Mouse (Mus musculus): ENCODE data around the gene Sppl2b. TPM values are rescaled to one million over a fixed set of nuclear protein-coding genes. Genes with fewer than 3 reads are reported as not detected.
A peak's percentile ranks its signal among the peaks of the same experiment; 100 is the strongest.
"Not testable (repeated sequence)": the region's sequence is repeated elsewhere in the genome, so short reads cannot be mapped to it uniquely, and the experiment has no call there.

Sppl2b gene
- polyA plus RNA-seq, 1 experiment from 2014 or later = 39.8 TPM

GRCm38 (mm10) chr10:80827870-80828420 lies 27.1 kb upstream of the Sppl2b start:
- Histone ChIP-seq H3K9me3 (ENCODE audit: control insufficient read depth, low read length) (no peaks in the 10 kb centered on the region), H3K4me1 (replicated peaks; ENCODE audit: control insufficient read depth, insufficient read depth, low read length) (peaks cover 18% of the 10 kb centered on the region), H3K9ac (ENCODE audit: low read length) (peak overlapping the region; percentile 82), H3K27ac (ENCODE audit: low read depth, low read length) (no peak overlapping the region), H3K4me3 (ENCODE audit: low read depth, low read length) (peak overlapping the region; percentile 59), H3K27me3 (ENCODE audit: control insufficient read depth, insufficient read depth, low read length) (no peaks in the 10 kb centered on the region), H3K36me3 (ENCODE audit: control insufficient read depth, insufficient read depth, low read length) (no peaks in the 10 kb centered on the region; the same call in 1 of the 2 replicates), H3K4me2 (ENCODE audit: low read depth, low read length, severe bottlenecking) (peak overlapping the region; percentile 97)
- WGBS = 89% methylated on average over 10 of the region's 10 CpGs
- no peak for ATAC-seq (replicated peaks; ENCODE audit: low FRiP score)
- DNase-seq (ENCODE audit: low spot score) = no peak

- not testable (repeated sequence) for H3K27me3 ChIP-seq (ENCODE audit: control insufficient read depth, insufficient read depth, low read length); H3K9ac ChIP-seq (ENCODE audit: low read length); H3K9me3 ChIP-seq (ENCODE audit: control insufficient read depth, low read length); H3K4me2 ChIP-seq (ENCODE audit: low read depth, low read length, severe bottlenecking); DNase-seq (ENCODE audit: low spot score); H3K4me3 ChIP-seq (ENCODE audit: low read depth, low read length); ATAC-seq (replicated peaks; ENCODE audit: low FRiP score); H3K27ac ChIP-seq (ENCODE audit: low read depth, low read length); H3K36me3 ChIP-seq (ENCODE audit: control insufficient read depth, insufficient read depth, low read length)
- 92% methylated on average over 9 of the region's 9 CpGs for WGBS
- peaks cover 18% of the 10 kb centered on the region for H3K4me1 ChIP-seq (replicated peaks; ENCODE audit: control insufficient read depth, insufficient read depth, low read length)
Measured at GRCm38 (mm10) chr10:80828587-80828986, 26.5 kb upstream of the Sppl2b start.

- Histone ChIP-seq H3K9me3 (ENCODE audit: control insufficient read depth, low read length) (no peaks in the 10 kb centered on the region), H3K4me3 (ENCODE audit: low read depth, low read length) (no peak overlapping the region), H3K9ac (ENCODE audit: low read length) (no peak overlapping the region), H3K4me2 (ENCODE audit: low read depth, low read length, severe bottlenecking) (no peak overlapping the region), H3K4me1 (replicated peaks; ENCODE audit: control insufficient read depth, insufficient read depth, low read length) (peaks cover 18% of the 10 kb centered on the region), H3K36me3 (ENCODE audit: control insufficient read depth, insufficient read depth, low read length) (no peaks in the 10 kb centered on the region; the same call in 1 of the 2 replicates), H3K27ac (ENCODE audit: low read depth, low read length) (no peak overlapping the region), H3K27me3 (ENCODE audit: control insufficient read depth, insufficient read depth, low read length) (peaks cover 2% of the 10 kb centered on the region; the same call in 1 of the 2 replicates)
- no peak for DNase-seq (ENCODE audit: low spot score)
- ATAC-seq (replicated peaks; ENCODE audit: low FRiP score) = no peak
- WGBS = 74% methylated on average over 1 of the region's 1 CpGs
Measured at GRCm38 (mm10) chr10:80829359-80830278, 25.5 kb upstream of the Sppl2b start.

- WGBS = 1% methylated on average over 9 of the region's 9 CpGs
- H3K4me3 ChIP-seq (ENCODE audit: low read depth, low read length) = no peak overlapping the region
- peaks cover 18% of the 10 kb centered on the region for H3K4me1 ChIP-seq (replicated peaks; ENCODE audit: control insufficient read depth, insufficient read depth, low read length)
- no peaks in the 10 kb centered on the region; the same call in 1 of the 2 replicates for H3K9me3 ChIP-seq (ENCODE audit: control insufficient read depth, low read length)
- no peak overlapping the region for H3K27ac ChIP-seq (ENCODE audit: low read depth, low read length)
- no peaks in the 10 kb centered on the region; the same call in 1 of the 2 replicates for H3K36me3 ChIP-seq (ENCODE audit: control insufficient read depth, insufficient read depth, low read length)
- 0 out of 2 replicates have a peak overlapping the region, but pooled peaks have one; percentile 24 for H3K4me2 ChIP-seq (ENCODE audit: low read depth, low read length, severe bottlenecking)
- DNase-seq (ENCODE audit: low spot score) = peak; percentile 84
- H3K27me3 ChIP-seq (ENCODE audit: control insufficient read depth, insufficient read depth, low read length) = peaks cover 16% of the 10 kb centered on the region
- no peak; the same call in 1 of the 2 replicates for ATAC-seq (replicated peaks; ENCODE audit: low FRiP score)
- no peak overlapping the region for H3K9ac ChIP-seq (ENCODE audit: low read length)
Measured at GRCm38 (mm10) chr10:80831136-80831535, 23.9 kb upstream of the Sppl2b start.

- Histone ChIP-seq H3K27me3 (ENCODE audit: control insufficient read depth, insufficient read depth, low read length) (peaks cover 20% of the 10 kb centered on the region), H3K4me1 (replicated peaks; ENCODE audit: control insufficient read depth, insufficient read depth, low read length) (peaks cover 15% of the 10 kb centered on the region)
- ATAC-seq (replicated peaks; ENCODE audit: low FRiP score) = no peak
Measured at GRCm38 (mm10) chr10:80832818-80833217, 22.3 kb upstream of the Sppl2b start.

GRCm38 (mm10) chr10:80835617-80836016 lies 19.5 kb upstream of the Sppl2b start:
- no peak overlapping the region for H3K27ac ChIP-seq (ENCODE audit: low read depth, low read length)
- H3K36me3 ChIP-seq (ENCODE audit: control insufficient read depth, insufficient read depth, low read length) = no peaks in the 10 kb centered on the region
- DNase-seq (ENCODE audit: low spot score) (no peak), ATAC-seq (replicated peaks; ENCODE audit: low FRiP score) (no peak)
- 61% methylated on average over 30 of the region's 30 CpGs for whole genome bisulfite sequencing
- H3K4me2 ChIP-seq (ENCODE audit: low read depth, low read length, severe bottlenecking) = no peak overlapping the region
- no peak overlapping the region for H3K4me3 ChIP-seq (ENCODE audit: low read depth, low read length)
- peaks cover 20% of the 10 kb centered on the region for H3K27me3 ChIP-seq (ENCODE audit: control insufficient read depth, insufficient read depth, low read length)
- peaks cover 12% of the 10 kb centered on the region for H3K4me1 ChIP-seq (replicated peaks; ENCODE audit: control insufficient read depth, insufficient read depth, low read length)
- H3K9me3 ChIP-seq (ENCODE audit: control insufficient read depth, low read length) = no peaks in the 10 kb centered on the region; the same call in 1 of the 2 replicates
- H3K9ac ChIP-seq (ENCODE audit: low read length) = no peak overlapping the region

More at GRCm38 (mm10) chr10:80832818-80833217, 22.3 kb upstream of the Sppl2b start:
- H3K9ac ChIP-seq (ENCODE audit: low read length) = no peak overlapping the region
- H3K4me3 ChIP-seq (ENCODE audit: low read depth, low read length) = no peak overlapping the region
- H3K4me2 ChIP-seq (ENCODE audit: low read depth, low read length, severe bottlenecking) = no peak overlapping the region
- 55% methylated on average over 7 of the region's 7 CpGs for WGBS
- no peaks in the 10 kb centered on the region; the same call in 1 of the 2 replicates for H3K36me3 ChIP-seq (ENCODE audit: control insufficient read depth, insufficient read depth, low read length)
- H3K9me3 ChIP-seq (ENCODE audit: control insufficient read depth, low read length) = no peaks in the 10 kb centered on the region; the same call in 1 of the 2 replicates
- DNase-seq (ENCODE audit: low spot score) = no peak
- no peak overlapping the region for H3K27ac ChIP-seq (ENCODE audit: low read depth, low read length)

GRCm38 (mm10) chr10:80836949-80837379 lies 18.1 kb upstream of the Sppl2b start:
- Histone ChIP-seq H3K4me2 (ENCODE audit: low read depth, low read length, severe bottlenecking) (no peak overlapping the region), H3K4me3 (ENCODE audit: low read depth, low read length) (no peak overlapping the region), H3K27me3 (ENCODE audit: control insufficient read depth, insufficient read depth, low read length) (peaks cover 20% of the 10 kb centered on the region), H3K36me3 (ENCODE audit: control insufficient read depth, insufficient read depth, low read length) (no peaks in the 10 kb centered on the region), H3K27ac (ENCODE audit: low read depth, low read length) (no peak overlapping the region), H3K4me1 (replicated peaks; ENCODE audit: control insufficient read depth, insufficient read depth, low read length) (peaks cover 3% of the 10 kb centered on the region; the same call in 1 of the 2 replicates), H3K9me3 (ENCODE audit: control insufficient read depth, low read length) (no peaks in the 10 kb centered on the region; the same call in 1 of the 2 replicates), H3K9ac (ENCODE audit: low read length) (no peak overlapping the region)
- 60% methylated on average over 7 of the region's 7 CpGs for WGBS
- ATAC-seq (replicated peaks; ENCODE audit: low FRiP score) = no peak
- DNase-seq (ENCODE audit: low spot score) = no peak

GRCm38 (mm10) chr10:80837827-80838226 lies 17.2 kb upstream of the Sppl2b start:
- H3K27me3 ChIP-seq (ENCODE audit: control insufficient read depth, insufficient read depth, low read length) = peaks cover 24% of the 10 kb centered on the region
- no peak for ATAC-seq (replicated peaks; ENCODE audit: low FRiP score)
- H3K4me1 ChIP-seq (replicated peaks; ENCODE audit: control insufficient read depth, insufficient read depth, low read length) = peaks cover 3% of the 10 kb centered on the region; the same call in 1 of the 2 replicates
- no peak for DNase-seq (ENCODE audit: low spot score)
- H3K27ac ChIP-seq (ENCODE audit: low read depth, low read length) = no peak overlapping the region
- H3K9ac ChIP-seq (ENCODE audit: low read length) = no peak overlapping the region
- no peak overlapping the region for H3K4me3 ChIP-seq (ENCODE audit: low read depth, low read length)
- H3K36me3 ChIP-seq (ENCODE audit: control insufficient read depth, insufficient read depth, low read length) = no peaks in the 10 kb centered on the region
- no peak overlapping the region for H3K4me2 ChIP-seq (ENCODE audit: low read depth, low read length, severe bottlenecking)
- H3K9me3 ChIP-seq (ENCODE audit: control insufficient read depth, low read length) = no peaks in the 10 kb centered on the region; the same call in 1 of the 2 replicates
- 17% methylated on average over 2 of the region's 2 CpGs for WGBS
